Mouse (Mus musculus): ENCODE measurements around the gene Apoc4.
"Not testable (repeated sequence)": the region's sequence is repeated elsewhere in the genome, so short reads cannot be mapped to it uniquely, and the experiment has no call there.

Apoc4 gene

DNA sequence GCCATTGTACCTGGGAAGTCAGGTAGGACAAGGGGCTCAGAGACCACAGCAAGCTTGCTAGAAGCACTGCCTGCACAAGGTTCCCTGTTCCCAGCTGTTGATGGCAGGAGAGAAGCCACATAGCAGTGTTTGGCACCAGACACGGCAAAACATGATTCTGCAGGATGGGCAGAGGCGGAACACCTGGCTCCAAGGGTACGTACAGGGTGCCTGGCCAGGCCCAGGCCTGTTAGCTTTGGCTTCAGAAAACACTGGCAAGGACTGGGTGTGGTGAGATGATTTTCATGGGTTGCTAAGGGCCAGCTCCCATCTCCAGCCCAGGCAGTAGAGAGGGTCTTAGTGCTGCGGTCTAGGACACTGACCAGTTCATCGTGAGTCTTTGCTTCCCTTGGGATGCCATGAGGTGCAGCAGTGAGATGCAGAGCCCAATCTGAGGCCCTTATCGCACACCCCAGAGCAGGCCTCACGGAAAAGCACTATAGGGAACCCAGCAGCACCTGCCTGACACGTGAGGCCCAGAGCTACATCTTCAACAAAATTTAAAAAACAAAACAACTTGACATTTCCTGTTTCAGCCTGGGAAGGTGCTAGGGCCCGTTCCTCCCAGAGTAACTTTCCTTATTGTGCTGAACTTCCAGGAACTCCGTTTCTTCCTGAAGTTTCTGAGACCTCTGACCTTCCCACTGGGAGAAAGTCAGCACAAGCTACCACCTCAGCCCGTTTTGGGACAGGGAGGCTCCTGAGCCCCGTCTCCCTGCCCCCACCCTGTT is 19.2 kb upstream of the Apoc4 start:
- ATAC-seq (ENCODE audit: insufficient number of reproducible peaks, low FRiP score, low TSS enrichment), result no peak

DNA sequence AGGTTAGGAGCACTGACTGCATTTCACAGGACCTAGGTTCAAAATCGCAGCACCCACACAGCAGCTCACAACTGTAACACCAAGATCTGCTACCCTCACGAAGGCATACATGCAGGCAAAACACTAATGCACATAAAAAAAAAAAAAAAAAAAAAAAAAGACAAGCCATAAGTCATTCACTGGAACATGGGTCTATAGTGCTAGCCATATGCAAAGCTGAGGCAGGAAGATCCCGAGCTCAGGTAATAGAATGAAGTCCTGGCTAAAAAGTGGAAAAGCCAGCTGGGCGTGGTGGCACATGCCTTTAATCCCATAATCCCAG is 18.5 kb upstream of the Apoc4 start:
- no peak for ATAC-seq (ENCODE audit: insufficient number of reproducible peaks, low FRiP score, low TSS enrichment)

DNA sequence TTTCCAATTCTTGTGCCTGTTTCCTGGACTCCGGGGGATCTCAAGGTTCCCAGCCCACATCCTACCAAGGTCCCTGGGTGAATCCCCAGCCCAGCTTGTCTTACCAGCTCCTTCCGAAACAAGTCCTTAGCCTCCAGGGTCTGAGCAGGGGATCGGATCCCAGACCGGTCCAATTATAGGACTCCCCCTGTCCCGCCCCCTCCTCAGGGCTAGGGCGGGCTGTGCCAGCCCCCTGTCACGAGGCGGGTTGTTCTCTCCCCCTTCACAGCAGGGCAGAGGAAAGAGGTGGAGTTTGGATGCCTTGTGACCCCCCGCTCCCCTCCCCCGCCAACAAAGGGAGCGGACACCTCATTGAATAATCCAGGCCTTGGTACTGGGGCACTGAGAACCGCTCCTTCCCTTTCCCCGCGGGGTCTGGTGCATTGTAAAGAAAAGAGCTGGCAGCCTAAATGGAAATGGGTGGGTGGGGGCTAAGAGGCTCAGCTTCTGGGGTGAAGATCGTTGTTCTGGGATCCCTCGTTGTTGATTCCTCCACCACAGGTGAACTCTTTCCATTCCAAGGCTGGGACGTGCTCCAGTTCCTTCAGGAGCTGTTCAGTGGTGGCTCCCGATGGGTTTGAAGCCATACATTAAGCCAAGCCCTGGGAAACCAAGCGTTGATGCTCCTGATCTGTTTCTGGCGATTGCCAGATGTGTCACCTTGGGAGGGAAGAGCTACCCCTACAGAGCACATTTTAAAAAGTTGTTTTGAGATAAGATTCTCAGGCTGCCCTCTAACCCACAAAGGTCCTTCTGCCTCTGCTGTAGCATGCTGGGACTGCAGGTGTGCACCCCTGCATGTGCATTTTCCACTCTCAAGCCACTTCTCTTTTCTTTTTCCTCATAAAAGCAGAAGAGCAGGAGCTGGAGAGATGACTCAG is 17.9 kb upstream of the Apoc4 start, which contains the start of gene Apoe:
Gene Apoe, minus strand, starts transcription at position 282 of the 920 bp plus-strand sequence.
- ATAC-seq (ENCODE audit: insufficient number of reproducible peaks, low FRiP score, low TSS enrichment), result no peak

DNA sequence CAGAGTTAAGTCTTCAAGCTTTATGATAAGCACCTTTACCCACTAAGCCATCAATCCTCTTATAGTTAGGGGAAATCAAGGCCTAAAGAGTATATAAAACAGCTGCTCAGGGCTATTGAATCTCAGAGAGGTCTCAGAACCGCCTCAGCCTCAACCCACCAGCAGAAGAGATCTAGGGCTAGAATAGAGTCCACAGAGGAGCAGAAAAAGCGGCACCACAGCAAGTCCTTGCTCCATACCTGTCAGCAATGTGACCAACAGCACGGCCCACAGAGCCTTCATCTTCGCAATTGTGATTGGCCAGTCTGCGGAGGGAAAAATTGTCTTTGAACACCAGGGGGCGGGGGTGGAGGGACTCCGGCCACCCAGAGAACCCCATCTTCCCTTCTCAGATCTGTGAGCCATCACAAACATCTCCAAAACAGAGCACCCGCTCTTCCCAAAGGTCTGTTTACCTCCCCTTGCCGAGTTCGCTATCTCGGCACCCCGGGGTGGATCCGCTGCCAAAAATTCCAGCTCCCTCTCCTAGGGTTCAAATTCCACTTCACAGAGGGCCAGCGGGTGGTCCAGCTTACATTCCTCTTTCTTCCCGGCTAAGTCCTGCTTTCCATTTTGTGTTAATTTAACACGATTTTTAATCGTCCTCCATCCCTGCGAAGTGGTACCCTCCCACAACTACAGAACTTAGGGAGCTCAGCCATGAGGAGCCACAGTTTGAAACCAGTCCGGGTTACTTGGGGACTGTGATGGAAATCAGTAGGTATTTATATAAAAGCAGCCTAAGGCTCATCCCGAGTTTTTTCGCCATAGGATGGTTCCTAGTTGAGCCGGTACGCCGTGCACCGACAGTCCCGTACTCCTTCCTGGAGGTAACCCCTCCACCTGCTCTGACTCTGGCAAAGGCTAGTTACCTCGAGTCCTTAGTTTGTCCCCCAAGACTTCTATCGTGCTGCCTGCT is 16.9 kb upstream of the Apoc4 start:
- no peak for ATAC-seq (ENCODE audit: insufficient number of reproducible peaks, low FRiP score, low TSS enrichment)

DNA sequence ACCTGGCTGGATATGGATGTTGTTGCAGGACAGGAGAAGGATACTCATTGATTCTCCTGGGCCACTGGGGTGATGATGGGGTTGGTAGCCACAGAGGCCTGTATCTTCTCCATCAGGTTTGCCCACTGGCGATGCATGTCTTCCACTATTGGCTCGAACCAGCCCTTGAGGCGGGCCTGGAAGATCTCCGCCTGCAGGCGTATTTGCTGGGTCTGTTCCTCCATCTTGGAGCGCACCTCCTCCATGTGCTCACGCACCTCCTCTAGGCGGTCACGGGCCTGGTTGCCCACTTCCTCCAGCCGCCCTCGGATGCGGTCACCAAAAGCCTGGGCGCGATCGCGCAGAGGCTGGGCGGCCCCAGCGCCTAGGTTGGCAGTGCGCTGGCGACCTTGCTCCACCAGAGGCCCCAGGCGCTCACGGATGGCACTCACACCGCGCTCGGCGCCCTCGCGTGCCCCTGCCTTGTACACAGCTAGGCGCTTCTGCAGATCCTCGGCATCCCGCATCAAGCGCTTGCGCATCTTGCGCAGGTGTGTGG is 15.1 kb upstream of the Apoc4 start:
- no peak for ATAC-seq (ENCODE audit: insufficient number of reproducible peaks, low FRiP score, low TSS enrichment)

DNA sequence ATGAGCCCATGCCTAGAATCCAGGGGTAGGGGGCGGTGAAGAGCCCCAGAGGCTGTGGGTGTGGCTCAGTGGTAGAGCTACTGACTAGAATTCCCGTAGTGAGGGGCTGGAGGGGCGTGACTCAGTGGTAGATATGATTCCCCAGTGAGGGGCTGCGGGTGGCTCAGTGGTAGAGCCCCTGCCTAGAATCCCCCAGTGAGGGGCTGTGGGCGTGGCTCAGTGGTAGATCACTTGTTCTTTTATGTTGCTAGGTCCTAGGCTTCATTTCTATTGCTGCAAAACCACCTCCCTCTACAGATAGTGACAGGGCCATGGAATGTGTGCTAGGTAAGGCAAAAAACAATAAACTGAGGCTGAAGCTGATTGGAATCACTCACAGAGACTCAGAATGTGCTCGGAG is 14.6 kb upstream of the Apoc4 start:
- ATAC-seq (ENCODE audit: insufficient number of reproducible peaks, low FRiP score, low TSS enrichment), result no peak

DNA sequence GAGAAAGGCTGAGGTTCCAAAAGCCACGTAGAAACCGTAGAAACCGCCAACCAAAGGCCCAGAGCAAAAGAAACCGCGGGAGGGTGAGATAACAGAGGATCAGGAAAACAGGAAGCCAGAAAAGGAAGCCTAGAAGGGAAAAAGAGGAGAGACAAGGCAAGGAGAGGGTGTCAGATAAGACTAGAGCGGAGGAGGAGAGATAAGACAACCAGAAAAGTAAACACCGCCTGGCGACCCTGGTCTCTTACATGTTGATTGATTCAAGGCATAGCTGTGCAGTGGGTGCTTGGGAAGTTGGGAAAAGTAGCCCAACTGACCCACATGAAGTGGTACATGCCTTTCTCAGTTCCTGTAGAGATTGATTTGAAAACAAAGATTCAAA is 13.9 kb upstream of the Apoc4 start:
- ATAC-seq (ENCODE audit: insufficient number of reproducible peaks, low FRiP score, low TSS enrichment), result no peak

DNA sequence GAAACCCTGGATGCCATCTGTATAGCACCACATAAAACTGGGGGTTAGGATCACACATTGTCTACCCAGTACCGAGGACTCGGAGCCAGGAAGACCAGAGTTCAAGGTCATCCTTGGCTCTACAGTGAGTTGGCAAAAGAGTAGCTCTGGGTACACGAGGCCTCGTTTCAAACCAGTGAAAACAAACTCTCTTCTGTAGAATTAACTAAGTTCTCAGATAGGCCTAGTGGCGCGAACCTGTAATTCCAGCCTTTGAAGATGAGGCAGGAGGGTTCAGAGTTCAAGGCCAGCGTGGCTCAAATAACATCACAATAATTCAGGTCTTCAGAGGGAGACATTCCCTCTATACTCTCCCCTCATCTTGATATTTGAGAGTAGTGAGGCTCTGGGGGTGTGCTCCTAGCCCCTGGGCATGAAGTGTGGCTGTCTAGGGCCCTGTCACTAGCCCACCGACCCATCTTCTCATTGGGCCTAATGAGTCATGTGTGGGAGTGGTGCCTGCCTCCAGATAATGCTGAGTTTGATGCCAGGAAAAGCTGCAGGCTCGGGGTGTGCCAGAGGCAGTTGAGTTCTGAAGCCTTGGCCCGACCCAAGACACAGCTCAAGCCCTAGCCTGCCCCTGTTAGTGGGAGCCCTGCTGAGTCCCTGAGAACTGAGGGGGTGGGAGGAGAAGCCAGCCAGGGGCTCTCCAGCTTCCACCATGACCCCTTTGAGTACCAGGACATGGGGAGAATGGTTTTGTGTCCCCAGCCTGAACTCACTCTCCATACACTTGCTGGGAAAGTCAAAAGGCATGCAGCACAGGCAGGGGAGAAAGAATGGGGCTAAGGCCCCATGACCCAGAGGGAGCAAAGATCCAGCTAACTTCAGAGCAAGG is 13.3 kb upstream of the Apoc4 start:
- no peak for ATAC-seq (ENCODE audit: insufficient number of reproducible peaks, low FRiP score, low TSS enrichment)

DNA sequence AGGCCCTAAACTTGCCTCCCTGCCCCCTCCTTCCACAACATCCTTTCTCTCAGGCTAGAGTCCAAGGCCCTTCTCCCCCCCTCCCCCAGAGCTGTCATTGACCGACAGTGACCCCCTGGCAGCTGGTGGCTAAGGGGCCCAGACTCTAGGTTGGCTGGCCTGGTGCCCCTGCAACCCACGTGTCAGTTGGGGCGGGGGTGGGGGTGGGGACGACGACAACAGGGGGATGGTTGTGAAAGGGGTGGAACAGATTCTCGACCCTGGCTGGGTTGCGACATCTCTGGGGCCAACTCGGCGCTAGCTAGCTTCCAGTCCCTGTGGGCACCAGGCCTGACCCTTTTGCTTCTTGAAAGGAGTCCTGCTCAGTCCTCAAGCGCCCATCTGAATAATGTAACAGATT is 12.1 kb upstream of the Apoc4 start:
- 0 out of 2 replicates have a peak, but pooled peaks have one; percentile 64 for ATAC-seq (ENCODE audit: insufficient number of reproducible peaks, low FRiP score, low TSS enrichment)

DNA sequence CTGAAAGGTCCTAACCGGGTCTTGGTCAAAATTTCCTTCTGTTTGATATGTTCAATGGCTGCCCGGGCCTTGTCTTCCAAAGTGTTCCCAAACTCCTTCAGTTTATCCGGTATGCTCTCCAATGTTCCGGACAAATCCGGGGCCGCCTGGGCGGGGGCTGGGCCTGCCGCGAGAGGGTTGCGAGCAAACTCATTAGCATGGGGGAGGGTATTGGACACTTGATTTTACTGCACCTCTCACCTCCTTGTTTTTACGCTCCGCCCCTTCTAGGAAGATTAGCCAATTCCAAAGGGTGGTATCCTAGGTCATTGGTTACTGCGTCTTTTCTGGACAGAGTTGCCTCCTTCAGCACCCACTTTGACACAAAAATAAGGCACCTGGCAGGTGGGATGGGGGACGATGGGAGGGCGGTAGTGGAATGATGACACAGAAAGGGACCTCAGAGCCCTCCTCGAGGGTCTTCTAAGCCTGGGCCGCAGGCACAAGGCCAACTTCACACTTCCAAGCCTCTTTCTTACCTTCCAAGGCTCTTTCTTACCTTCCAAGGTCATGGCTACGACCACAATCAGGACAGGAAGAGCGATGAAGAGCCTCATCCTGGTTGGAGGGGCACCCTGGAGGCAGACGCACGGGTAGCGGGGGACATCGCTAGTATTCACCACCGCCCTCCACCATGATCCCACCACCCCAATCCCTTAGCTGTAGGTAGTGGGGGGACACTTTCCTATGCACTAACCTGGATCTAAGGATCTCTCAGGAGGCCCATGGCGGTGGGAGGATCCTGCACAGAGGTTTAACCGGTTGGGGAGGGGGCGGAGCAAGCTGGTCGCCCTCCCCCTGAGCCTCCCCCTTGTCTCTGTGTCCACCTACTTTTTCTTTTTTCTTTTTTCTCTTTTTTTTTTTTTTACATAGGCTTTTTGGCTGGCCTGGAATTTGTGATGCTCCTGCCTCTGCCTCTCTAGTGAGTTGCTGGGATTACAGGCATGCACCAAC is 10.9 kb upstream of the Apoc4 start, which contains the start of gene Apoc1:
Gene Apoc1, minus strand, starts transcription at position 788 of the 993 bp plus-strand sequence.
- no peak for ATAC-seq (ENCODE audit: insufficient number of reproducible peaks, low FRiP score, low TSS enrichment)

DNA sequence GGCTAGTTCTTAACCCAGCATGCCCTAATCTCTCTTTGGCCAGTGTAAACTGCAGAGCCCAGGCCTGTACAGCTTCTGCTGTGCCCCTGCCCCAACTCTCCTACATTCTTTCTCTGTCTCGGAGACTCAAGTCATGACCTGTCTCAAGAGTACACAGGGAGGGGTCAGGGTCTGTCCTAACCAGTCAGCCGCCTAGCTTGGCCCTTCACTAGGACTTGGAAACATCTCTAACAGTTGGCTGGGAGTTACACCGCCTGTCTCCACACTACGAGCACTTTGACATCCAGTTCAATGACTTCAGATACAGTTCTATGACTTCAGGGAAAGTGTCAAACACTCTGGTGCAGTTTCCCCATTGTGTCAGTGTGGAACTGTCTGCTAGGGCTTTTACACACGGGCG is 10.2 kb upstream of the Apoc4 start:
- ATAC-seq (ENCODE audit: insufficient number of reproducible peaks, low FRiP score, low TSS enrichment), result no peak

DNA sequence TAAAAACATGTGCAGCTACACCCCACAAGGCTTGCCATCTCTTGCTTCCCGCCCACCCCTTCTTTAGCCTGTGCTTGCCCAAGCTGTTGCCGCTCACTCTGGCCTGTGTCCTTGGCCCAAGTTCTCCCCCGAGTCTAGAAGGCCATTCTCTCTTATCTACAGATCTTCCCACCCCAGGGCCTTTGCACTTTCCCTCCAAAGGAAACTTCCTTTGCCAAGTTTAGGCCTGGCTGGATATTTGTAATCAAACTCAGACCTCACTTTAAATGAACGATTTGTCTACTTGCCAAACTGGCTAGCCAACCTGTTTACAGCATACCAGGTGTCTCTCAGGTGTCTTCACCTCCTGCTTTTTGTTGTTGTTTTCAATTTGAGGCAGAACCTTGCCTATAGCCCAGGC is 9.6 kb upstream of the Apoc4 start:
- no peak for ATAC-seq (ENCODE audit: insufficient number of reproducible peaks, low FRiP score, low TSS enrichment)

DNA sequence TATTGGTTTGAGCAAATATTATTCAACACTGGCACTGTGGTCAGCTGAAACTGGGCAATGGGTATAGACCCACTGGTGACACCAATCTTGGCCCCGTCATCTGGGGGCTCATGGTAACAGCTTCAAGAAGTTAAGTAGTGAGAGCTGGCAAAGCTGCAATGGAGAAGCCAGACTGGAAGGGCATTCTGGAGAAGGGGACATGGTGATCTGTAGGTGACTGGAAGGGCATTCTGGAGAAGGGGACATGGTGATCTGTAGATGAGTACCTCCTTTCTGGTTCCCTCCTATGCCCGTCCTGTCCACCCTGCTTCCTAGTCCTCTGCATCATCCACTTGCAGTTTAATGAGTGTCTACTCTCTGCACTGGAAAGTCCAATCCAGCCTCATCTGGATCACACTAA is 7.3 kb upstream of the Apoc4 start:
- no peak for ATAC-seq (ENCODE audit: insufficient number of reproducible peaks, low FRiP score, low TSS enrichment)

DNA sequence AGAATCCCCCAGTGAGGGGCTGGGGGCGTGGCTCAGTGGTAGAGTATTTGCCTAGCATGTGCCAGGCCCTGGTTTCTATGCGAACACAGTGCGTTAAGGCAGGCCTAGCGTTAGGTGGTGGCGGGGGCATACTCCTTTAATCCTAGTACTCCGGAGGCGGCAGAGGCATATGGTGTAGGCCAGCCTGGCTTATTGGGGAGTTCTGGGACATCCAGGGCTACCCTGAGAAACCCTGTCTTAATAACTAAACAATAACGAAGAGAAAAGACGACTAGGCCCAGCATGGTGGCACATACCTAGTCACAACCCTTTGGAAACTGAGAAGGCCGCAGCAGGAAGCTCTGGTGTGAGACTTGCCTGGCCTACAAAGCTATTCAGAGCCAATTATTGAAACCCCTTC is 6.8 kb upstream of the Apoc4 start:
- no peak for ATAC-seq (ENCODE audit: insufficient number of reproducible peaks, low FRiP score, low TSS enrichment)

DNA sequence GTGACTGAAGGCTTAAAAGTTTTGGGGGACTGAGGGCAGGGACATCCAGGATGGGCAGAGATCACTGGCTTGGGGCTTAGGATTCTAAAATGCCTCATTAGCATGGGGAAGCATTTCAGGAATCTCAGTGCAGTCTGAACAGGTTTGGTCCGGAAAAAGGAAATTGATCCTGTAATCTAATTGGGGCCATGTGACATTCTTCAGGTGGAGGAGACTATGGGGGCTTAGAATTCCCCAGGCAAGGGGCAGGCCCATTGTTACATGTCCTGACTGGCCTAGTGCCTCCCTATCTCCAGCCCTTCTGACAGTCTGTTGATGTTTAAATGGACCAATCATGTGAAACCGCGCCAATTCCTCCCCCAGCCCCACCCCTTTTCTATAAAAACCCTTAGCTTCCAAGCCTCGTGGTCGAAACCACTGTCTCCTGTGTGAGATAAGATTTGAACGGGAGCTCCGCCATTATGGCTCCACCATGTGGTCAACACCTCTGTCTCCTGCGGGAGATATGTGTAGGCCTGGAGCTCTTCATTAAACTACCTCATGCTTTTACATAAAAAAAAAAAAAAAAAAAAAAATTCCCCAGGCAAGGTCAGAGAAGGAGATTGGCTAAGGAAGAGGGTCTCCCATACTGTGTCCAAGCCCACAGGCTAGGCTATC is 5.8 kb upstream of the Apoc4 start:
- not testable (repeated sequence) for ATAC-seq (ENCODE audit: insufficient number of reproducible peaks, low FRiP score, low TSS enrichment)

DNA sequence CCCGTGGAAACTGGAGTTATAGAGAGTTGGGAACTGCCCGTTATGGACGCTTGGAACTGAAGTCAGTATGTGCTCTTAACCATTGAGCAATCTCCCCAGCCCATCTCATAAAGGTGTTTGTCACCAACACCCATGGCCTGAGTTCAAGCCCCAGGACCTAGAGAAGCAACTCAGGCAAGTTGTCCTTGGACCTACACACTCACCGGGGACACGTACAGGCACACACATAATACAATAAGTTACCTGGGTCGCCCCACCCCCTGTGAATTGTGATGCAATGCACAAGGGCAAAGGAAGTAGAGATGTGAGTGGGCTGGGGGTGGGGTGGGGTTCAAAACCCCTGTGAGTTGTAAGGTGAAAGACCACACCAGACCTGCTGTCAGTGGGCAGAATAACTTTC is 5.2 kb upstream of the Apoc4 start:
- no peak for ATAC-seq (ENCODE audit: insufficient number of reproducible peaks, low FRiP score, low TSS enrichment)

DNA sequence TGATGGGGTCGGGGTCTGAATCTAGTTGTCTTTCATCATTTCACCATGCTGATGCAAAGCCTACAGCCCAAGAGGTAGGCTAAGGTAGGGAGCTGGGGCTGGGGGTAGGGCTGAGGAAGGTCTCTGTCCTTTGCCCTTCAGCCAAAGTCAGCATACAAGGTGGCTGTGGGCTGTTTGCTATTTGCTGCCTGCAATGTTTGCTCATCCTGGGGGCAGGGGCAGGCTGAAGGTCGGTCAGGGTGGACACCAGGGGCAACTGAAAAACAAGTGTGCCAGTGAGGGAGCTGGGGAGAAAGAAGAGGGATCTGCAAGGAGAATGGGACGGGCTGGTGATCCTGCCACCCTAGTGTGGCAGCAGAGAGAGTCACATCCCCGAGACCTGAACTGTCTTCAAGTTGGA is 4.1 kb upstream of the Apoc4 start:
- no peak for ATAC-seq (ENCODE audit: insufficient number of reproducible peaks, low FRiP score, low TSS enrichment)

DNA sequence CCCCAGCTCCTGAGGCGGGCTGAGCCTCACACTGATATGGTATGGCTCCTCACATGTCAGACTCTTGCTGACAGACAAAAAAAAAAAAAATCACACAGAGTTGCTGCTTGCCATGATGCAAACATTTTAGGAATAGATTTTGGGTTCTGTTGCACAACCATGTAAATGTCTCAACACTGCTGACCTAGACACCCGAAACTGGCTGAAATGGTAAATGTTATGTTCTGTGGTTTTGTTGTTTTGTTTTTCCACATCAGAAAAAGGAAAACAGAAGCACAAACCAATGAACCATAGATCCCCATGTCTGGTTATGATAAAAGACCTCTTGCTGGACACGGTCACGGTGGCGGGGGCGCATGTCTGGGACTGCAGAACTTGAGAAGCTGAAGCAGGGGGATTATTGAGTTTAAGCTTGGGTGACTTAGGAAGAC is 2.5 kb upstream of the Apoc4 start:
- no peak for ATAC-seq (ENCODE audit: insufficient number of reproducible peaks, low FRiP score, low TSS enrichment)
